ENCODE assay signal across 8 mouse cellular contexts in genomic region chr14:30353291-30354126, GRCm38 (mm10).
DNase-seq lines count a peak whose midpoint lies in the region; ATAC-seq and TF ChIP-seq lines count a peak whose summit lies in the region.

No protein-coding gene starts in this region.

- peaks cover 14% of the 10 kb centered on the region; the same call in 1 of the 2 replicates for H3K27me3 ChIP-seq in heart, embryonic 16.5 days (ENCODE audit: control insufficient read depth, insufficient read depth, low read length)
- peaks cover 79% of the 10 kb centered on the region for H3K27me3 ChIP-seq in liver, embryonic 12.5 days (replicated peaks)

- WGBS in heart, embryonic 16.5 days, result under 1% methylated on average over 91 of the region's 114 CpGs
- WGBS in liver, embryonic 12.5 days (ENCODE audit: insufficient replicate concordance), result 2% methylated on average over 44 of the region's 114 CpGs
- WGBS in olfactory bulb, adult 2 months, result 18% methylated on average over 113 of the region's 114 CpGs

- no peaks in the 10 kb centered on the region for H3K9me3 ChIP-seq in heart, embryonic 16.5 days (replicated peaks; ENCODE audit: control insufficient read depth, low read length)
- no peaks in the 10 kb centered on the region for H3K9me3 ChIP-seq in liver, embryonic 12.5 days (replicated peaks)

- H3K4me3 ChIP-seq in heart, embryonic 16.5 days (ENCODE audit: low read length), result peak overlapping the region; percentile 74
- H3K4me3 ChIP-seq in liver, embryonic 12.5 days, result peak overlapping the region; percentile 54
- H3K4me3 ChIP-seq in olfactory bulb, adult 2 months (ENCODE audit: insufficient read depth, low read depth, low read length), result peak overlapping the region; percentile 89

- ATAC-seq in heart, embryonic 16.5 days (replicated peaks; ENCODE audit: extremely low read depth, insufficient read depth, low FRiP score), result no peak; the same call in 1 of the 2 replicates
- no peak for ATAC-seq in liver, embryonic 12.5 days

- TF ChIP-seq POLR2A in olfactory bulb, adult 2 months (IDR thresholded peaks at IDR 0.05; ENCODE audit: insufficient read depth, low read depth, low read length), result no peak

- H3K4me1 ChIP-seq in heart, embryonic 16.5 days (ENCODE audit: control insufficient read depth, insufficient read depth, low read length), result peaks cover 12% of the 10 kb centered on the region
- H3K4me1 ChIP-seq in liver, embryonic 12.5 days, result peaks cover 5% of the 10 kb centered on the region; the same call in 1 of the 2 replicates
- peaks cover 6% of the 10 kb centered on the region for H3K4me1 ChIP-seq in olfactory bulb, adult 2 months (ENCODE audit: control insufficient read depth, insufficient read depth, low read length)

- no peak overlapping the region for H3K27ac ChIP-seq in heart, embryonic 16.5 days (ENCODE audit: low read length)
- no peak overlapping the region for H3K27ac ChIP-seq in liver, embryonic 12.5 days
- peak overlapping the region; percentile 91 for H3K27ac ChIP-seq in olfactory bulb, adult 2 months (ENCODE audit: insufficient read depth, low read depth, low read length)

- no peak for TF ChIP-seq CTCF in olfactory bulb, adult 2 months (IDR thresholded peaks at IDR 0.05; ENCODE audit: insufficient read depth, low read depth, low read length)

- intact Hi-C loops in left cerebral cortex, postnatal 36 days (cut with DNase I), result loop anchor here (2.0 to 5.0 kb wide), 3 partner anchors 81 to 216 kb away; no protein-coding TSS in a partner anchor
- intact Hi-C loops in left cerebral cortex, postnatal 14 days (cut with DNase I), result loop anchor here (5.0 to 10.0 kb wide), 2 partner anchors 104 to 219 kb away; no protein-coding TSS in a partner anchor

- peak overlapping the region; percentile 94 for H3K4me2 ChIP-seq in heart, embryonic 16.5 days (ENCODE audit: low read depth, low read length)
- H3K4me2 ChIP-seq in liver, embryonic 12.5 days, result peak overlapping the region; percentile 69

- DNase-seq in left cerebral cortex, postnatal 36 days (ENCODE audit: low spot score in 2 of 2), result peak; percentile 44 to 45
- DNase-seq in left cerebral cortex, postnatal 14 days (ENCODE audit: low spot score in 2 of 2), result no peak
- peak; percentile 35 for DNase-seq in ZHBTc4 (ENCODE audit: low read depth, low spot score)
- DNase-seq in cerebellum, postnatal 36 days, result peak; percentile 41 to 47
- DNase-seq in frontal cortex, adult 2 months (ENCODE audit: extremely low spot score in 1 of 2, low spot score in 1 of 2), result no peak

- peak overlapping the region; percentile 85 for H3K9ac ChIP-seq in heart, embryonic 16.5 days (ENCODE audit: low read length)
- H3K9ac ChIP-seq in liver, embryonic 12.5 days, result peak overlapping the region; percentile 39; the same call in 1 of the 2 replicates

- no peaks in the 10 kb centered on the region for H3K36me3 ChIP-seq in heart, embryonic 16.5 days (ENCODE audit: control insufficient read depth, insufficient read depth)
- no peaks in the 10 kb centered on the region for H3K36me3 ChIP-seq in liver, embryonic 12.5 days

Comparison
In these comparisons a context has a peak if more than half of its experiments do, and no peak if none do; other contexts are left out.
1. DNase-seq: peak in left cerebral cortex, postnatal 36 days (2 of 2), ZHBTc4 (single experiment) and cerebellum, postnatal 36 days (2 of 2); none in left cerebral cortex, postnatal 14 days (0 of 2) and frontal cortex, adult 2 months (0 of 2).
2. Peak in every context shown above with its lines, with median percentiles within 50 percentile points of each other: H3K4me3 ChIP-seq.